Mouse (Mus musculus) heart, embryonic 16.5 days (tissue): ENCODE measurements at regions not wholly inside any gene's neighbourhood (a gene's known extent, or its start where the extent isn't known, plus 50 kb on each side); places are given as distances from the start of the nearest gene placed in this dataset.

ENCODE experiments used
- ATAC-seq: fragments of 200-750 bp; cut with Nextera tagmentation; replicated peaks from 2 replicates; pipeline ENCODE4 v1.8.0; 2017; ENCODE audit warnings: moderate number of reproducible peaks; ENCODE audit not compliant: insufficient read depth, low FRiP score; ENCODE audit errors: extremely low read depth
- H3K27ac ChIP-seq: fragments of 300-500 bp; sonication (generic); 2 replicates; pipeline ENCODE4 v1.5.1; 2014; ENCODE audit warnings: mild to moderate bottlenecking, low read length, control low read depth, moderate library complexity
- H3K27me3 ChIP-seq: fragments of 300-500 bp; sonication (generic); 2 replicates; pipeline ENCODE4 v1.6.1; 2014; ENCODE audit warnings: low read length, mixed read lengths; ENCODE audit not compliant: control insufficient read depth, insufficient read depth
- H3K36me3 ChIP-seq: fragments of 300-500 bp; sonication (generic); 2 replicates; pipeline ENCODE4 v1.6.1; 2014; ENCODE audit not compliant: control insufficient read depth, insufficient read depth
- H3K4me1 ChIP-seq: fragments of 300-500 bp; sonication (generic); 2 replicates; pipeline ENCODE4 v1.6.1; 2014; ENCODE audit warnings: low read length, mixed read lengths; ENCODE audit not compliant: control insufficient read depth, insufficient read depth
- H3K4me2 ChIP-seq: fragments of 300-500 bp; sonication (generic); 2 replicates; pipeline ENCODE4 v1.6.1; 2014; ENCODE audit warnings: low read depth, mild to moderate bottlenecking, control low read depth, low read length
- H3K4me3 ChIP-seq: fragments of 300-500 bp; sonication (generic); 2 replicates; pipeline ENCODE4 v1.5.1; 2014; ENCODE audit warnings: mild to moderate bottlenecking, control low read depth, low read length
- H3K9ac ChIP-seq: fragments of 300-500 bp; sonication (generic); 2 replicates; pipeline ENCODE4 v1.6.1; 2014; ENCODE audit warnings: low read length, control low read depth
- H3K9me3 ChIP-seq: fragments of 300-500 bp; sonication (generic); replicated peaks from 2 replicates; pipeline ENCODE4 v1.6.1; 2016; ENCODE audit warnings: low read length; ENCODE audit not compliant: control insufficient read depth
- WGBS: fragments of 180-500 bp; shearing (Covaris S2); extraction: QIAGEN DNeasy Blood & Tissue Kit; methylation state at CpG from one replicate; pipeline ENCODE4 v1.1.7; 2014; 5-methylcytosine and 5-hydroxymethylcytosine counted together

- H3K9me3 ChIP-seq = no peaks in the 10 kb centered on the region
- no peak overlapping the region for H3K4me3 ChIP-seq
- ATAC-seq = no peak
- H3K4me1 ChIP-seq = peaks cover 6% of the 10 kb centered on the region; the same call in 1 of the 2 replicates
- no peaks in the 10 kb centered on the region for H3K36me3 ChIP-seq
- no peaks in the 10 kb centered on the region for H3K27me3 ChIP-seq
- H3K27ac ChIP-seq = peak overlapping the region; percentile 66
- no peak overlapping the region for H3K4me2 ChIP-seq
- H3K9ac ChIP-seq = no peak overlapping the region
- 74% methylated on average over 7 of the region's 7 CpGs for WGBS
These were observed 160.9 kb downstream of the Plk2 start for GRCm38 (mm10) chr13:110555529-110556319.

GRCm38 (mm10) chr13:110556355-110557095 lies 161.7 kb downstream of the Plk2 start:
- ATAC-seq = no peak

GRCm38 (mm10) chr13:110557930-110558727 lies 163.3 kb downstream of the Plk2 start:
- Histone ChIP-seq H3K9me3 (no peaks in the 10 kb centered on the region), H3K9ac (no peak overlapping the region), H3K4me3 (no peak overlapping the region), H3K4me2 (peak overlapping the region; percentile 12; the same call in 1 of the 2 replicates), H3K36me3 (no peaks in the 10 kb centered on the region), H3K27me3 (no peaks in the 10 kb centered on the region), H3K4me1 (peaks cover 6% of the 10 kb centered on the region; the same call in 1 of the 2 replicates), H3K27ac (peak overlapping the region; percentile 80)
- 63% methylated on average over 28 of the region's 28 CpGs for WGBS
- peak; percentile 74 for ATAC-seq

More at GRCm38 (mm10) chr13:110556355-110557095, 161.7 kb downstream of the Plk2 start:
- H3K27me3 ChIP-seq = no peaks in the 10 kb centered on the region
- H3K4me2 ChIP-seq = no peak overlapping the region
- no peak overlapping the region for H3K9ac ChIP-seq
- H3K27ac ChIP-seq = no peak overlapping the region; the same call in 1 of the 2 replicates
- H3K4me3 ChIP-seq = no peak overlapping the region
- H3K9me3 ChIP-seq = no peaks in the 10 kb centered on the region
- H3K36me3 ChIP-seq = no peaks in the 10 kb centered on the region
- H3K4me1 ChIP-seq = peaks cover 6% of the 10 kb centered on the region; the same call in 1 of the 2 replicates
- WGBS = 59% methylated on average over 9 of the region's 9 CpGs

GRCm38 (mm10) chr13:110560566-110560965 lies 165.7 kb downstream of the Plk2 start:
- H3K4me2 ChIP-seq = no peak overlapping the region
- no peak for ATAC-seq

GRCm38 (mm10) chr13:110562499-110562898 lies 167.7 kb downstream of the Plk2 start:
- 41% methylated on average over 3 of the region's 3 CpGs for WGBS
- H3K36me3 ChIP-seq = no peaks in the 10 kb centered on the region
- no peak overlapping the region for H3K4me2 ChIP-seq
- H3K9me3 ChIP-seq = no peaks in the 10 kb centered on the region
- no peak overlapping the region for H3K4me3 ChIP-seq
- H3K27me3 ChIP-seq = no peaks in the 10 kb centered on the region
- ATAC-seq = no peak
- H3K9ac ChIP-seq = no peak overlapping the region
- H3K4me1 ChIP-seq = peaks cover 7% of the 10 kb centered on the region
- H3K27ac ChIP-seq = peak overlapping the region; percentile 54

More at GRCm38 (mm10) chr13:110560566-110560965, 165.7 kb downstream of the Plk2 start:
- H3K27me3 ChIP-seq = no peaks in the 10 kb centered on the region
- H3K27ac ChIP-seq = no peak overlapping the region
- H3K4me1 ChIP-seq = peaks cover 11% of the 10 kb centered on the region
- no peaks in the 10 kb centered on the region for H3K9me3 ChIP-seq
- no peak overlapping the region for H3K4me3 ChIP-seq
- 78% methylated on average over 13 of the region's 13 CpGs for WGBS
- H3K9ac ChIP-seq = no peak overlapping the region
- no peaks in the 10 kb centered on the region for H3K36me3 ChIP-seq

GRCm38 (mm10) chr13:110562902-110563301 lies 168.1 kb downstream of the Plk2 start:
- Histone ChIP-seq H3K27ac (peak overlapping the region; percentile 54), H3K36me3 (no peaks in the 10 kb centered on the region), H3K9ac (no peak overlapping the region), H3K27me3 (no peaks in the 10 kb centered on the region), H3K4me1 (peaks cover 7% of the 10 kb centered on the region), H3K9me3 (no peaks in the 10 kb centered on the region), H3K4me2 (no peak overlapping the region), H3K4me3 (no peak overlapping the region)
- ATAC-seq = peak; percentile 71
- 48% methylated on average over 5 of the region's 5 CpGs for WGBS

GRCm38 (mm10) chr13:110563967-110564366 lies 169.1 kb downstream of the Plk2 start:
- 27% methylated on average over 9 of the region's 9 CpGs for WGBS
- Histone ChIP-seq H3K4me1 (peaks cover 7% of the 10 kb centered on the region), H3K27me3 (no peaks in the 10 kb centered on the region), H3K4me3 (no peak overlapping the region), H3K4me2 (peak overlapping the region; percentile 45; the same call in 1 of the 2 replicates), H3K27ac (no peak overlapping the region), H3K9me3 (no peaks in the 10 kb centered on the region), H3K9ac (no peak overlapping the region), H3K36me3 (no peaks in the 10 kb centered on the region)
- ATAC-seq = no peak; the same call in 1 of the 2 replicates

GRCm38 (mm10) chr13:110568482-110569179 lies 173.8 kb downstream of the Plk2 start:
- Histone ChIP-seq H3K36me3 (no peaks in the 10 kb centered on the region), H3K4me3 (no peak overlapping the region), H3K9me3 (no peaks in the 10 kb centered on the region), H3K4me1 (peaks cover 6% of the 10 kb centered on the region), H3K9ac (no peak overlapping the region), H3K27me3 (no peaks in the 10 kb centered on the region), H3K4me2 (no peak overlapping the region), H3K27ac (no peak overlapping the region)
- no peak for ATAC-seq
- 61% methylated on average over 8 of the region's 8 CpGs for WGBS
